Mouse (Mus musculus) erythroblast, adult 5-6 weeks (primary cell): Measurements from ENCODE around the gene Sh3pxd2a. TPM values are rescaled to one million over a fixed set of nuclear protein-coding genes. Genes with fewer than 3 reads are reported as not detected.

ENCODE experiments used
- ATAC-seq: replicated peaks from 2 replicates; pipeline ENCODE4 v1.8.0; 2016; ENCODE audit warnings: moderate number of reproducible peaks, mild to moderate bottlenecking, moderate TSS enrichment, inconsistent platforms; ENCODE audit not compliant: poor library complexity, low FRiP score, severe bottlenecking
- total RNA-seq, 2 experiments: library from RNA; stranded (forward) in 1 of 2; stranded (reverse) in 1 of 2; fragments of 150-400 nt in 1 of 2; fragments of 200-764, 138-1000 nt in 1 of 2; gene quantifications; 2 replicates each; pipeline versions ENCODE4 v1.2.3 to v1.2.4; 2015 to 2017; ENCODE audit warnings: low replicate concordance in 2 of 2

Gene Sh3pxd2a
- total RNA-seq, 2 experiments from 2014 or later = 0.19 to 1.4 TPM

DNA sequence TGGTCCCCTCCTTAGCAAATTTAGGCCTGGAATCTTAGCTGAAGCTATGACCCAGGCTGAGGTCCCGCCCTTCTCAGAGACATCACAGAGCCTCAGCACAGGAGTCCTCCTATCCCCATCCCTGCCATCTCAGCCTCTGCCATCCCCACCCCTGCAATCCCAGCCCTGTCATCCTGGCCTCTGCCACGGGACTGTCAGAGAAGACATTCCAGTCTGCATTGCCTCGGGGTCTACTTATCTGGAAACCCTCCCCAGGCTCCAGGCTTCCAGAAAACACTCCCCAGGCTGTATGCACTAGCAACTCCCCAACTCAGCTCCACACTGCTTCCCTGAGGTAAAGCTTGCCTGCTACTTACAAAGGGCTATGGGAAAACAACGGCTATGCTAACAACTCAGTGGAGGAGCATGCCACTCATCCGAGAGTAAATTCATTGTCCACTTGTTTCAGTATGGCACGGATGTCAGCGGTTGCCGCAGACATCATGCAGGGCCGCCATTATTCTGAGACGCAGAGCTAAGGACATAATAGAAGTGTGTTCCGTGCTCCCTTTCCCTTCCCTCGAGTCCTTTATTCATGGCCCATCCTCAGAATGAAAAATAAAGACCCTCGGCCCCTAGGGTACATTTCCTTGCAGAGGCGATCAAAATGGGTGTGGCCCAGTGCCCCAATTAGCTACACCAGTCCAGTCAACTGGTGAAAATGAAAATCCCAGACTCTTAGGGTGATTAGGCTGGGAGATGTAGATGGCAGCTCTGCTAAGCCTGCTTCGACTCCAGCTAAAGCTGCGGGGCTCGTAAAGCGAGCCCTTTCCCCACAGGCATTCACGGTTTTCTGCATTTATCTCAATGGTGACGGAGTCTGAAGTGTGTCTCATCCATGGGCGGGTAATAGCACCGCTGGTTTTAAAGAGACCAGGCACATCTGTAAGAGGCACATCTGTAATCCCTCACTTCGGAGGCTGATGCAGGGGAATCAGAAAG, 29.1 kb upstream of the Sh3pxd2a start:
- no peak for ATAC-seq

DNA sequence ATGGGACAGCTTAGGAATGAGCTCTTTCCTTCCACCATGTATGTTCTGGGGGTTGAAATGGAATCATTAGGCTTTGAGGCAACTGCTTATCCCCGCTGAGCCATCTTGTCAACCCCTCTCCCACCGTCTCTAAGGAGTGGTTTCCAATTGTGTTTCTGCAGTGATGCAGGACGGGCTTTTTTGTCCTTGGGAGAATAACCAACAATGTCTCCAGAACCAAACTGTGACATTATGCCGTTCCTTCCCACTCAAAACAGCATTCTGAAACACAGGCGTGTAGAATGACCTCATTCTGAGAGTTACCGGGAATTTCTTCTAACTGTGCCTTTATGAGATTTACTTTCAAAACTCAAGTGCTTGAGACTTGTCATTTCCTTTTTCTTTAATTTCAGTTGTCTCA, 28.2 kb upstream of the Sh3pxd2a start:
- ATAC-seq = no peak

DNA sequence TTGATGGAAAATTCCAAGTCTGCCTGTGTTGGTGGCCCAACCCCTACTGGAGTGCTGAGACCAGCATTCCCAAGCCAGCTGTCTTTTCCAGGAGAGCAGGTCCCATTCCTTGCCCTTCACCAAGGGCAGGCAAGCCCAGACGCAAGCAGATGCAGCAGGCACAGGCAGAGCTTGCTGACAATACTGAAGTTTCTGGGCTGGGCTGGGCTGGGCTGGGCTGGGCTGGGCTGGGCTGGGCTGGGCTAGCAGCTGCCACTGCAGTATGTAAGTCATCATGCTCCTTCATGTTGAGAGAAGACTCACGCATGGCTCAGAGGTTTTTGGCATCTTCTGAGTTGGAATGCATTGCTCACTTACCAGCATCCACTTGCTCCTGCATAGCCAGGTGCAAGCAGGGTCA, 27.7 kb upstream of the Sh3pxd2a start:
- no peak for ATAC-seq

DNA sequence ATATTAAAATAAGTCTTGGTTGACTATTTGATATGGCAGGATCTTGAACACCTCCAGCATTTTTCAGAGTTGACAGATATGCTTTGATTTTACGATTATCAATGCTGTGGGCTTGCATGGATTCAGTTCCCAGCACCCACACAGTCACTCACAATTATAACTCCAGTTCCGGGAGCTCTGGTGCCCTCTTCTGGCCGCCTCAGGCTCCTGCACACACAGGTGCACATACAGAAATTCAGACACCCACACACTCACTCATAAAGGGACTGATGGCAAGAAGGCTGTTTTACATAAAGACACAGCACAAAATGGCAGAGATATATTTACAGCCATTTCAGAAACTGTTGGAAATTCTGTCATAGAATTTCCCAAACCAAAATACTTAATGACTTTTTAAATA, 25.0 kb upstream of the Sh3pxd2a start:
- no peak for ATAC-seq

DNA sequence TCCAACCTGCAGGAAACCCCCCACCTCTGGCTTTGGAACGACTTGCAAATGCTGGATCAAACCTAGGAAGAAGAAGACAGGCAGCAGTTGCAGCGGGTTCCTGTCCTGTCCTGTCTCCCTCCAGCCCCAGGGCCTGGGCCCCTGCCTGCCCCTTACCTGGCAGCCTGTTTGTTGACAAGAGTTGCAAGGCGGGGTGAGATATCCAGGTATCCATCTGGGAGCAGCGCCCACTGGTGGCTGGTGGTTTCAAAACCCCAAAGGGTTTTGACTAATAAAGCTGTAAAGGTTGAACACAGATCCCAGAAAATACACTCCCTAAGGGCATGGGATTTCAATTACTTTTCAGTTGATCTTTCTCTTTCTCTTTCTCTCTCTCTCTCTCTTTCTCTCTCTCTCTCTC, 24.0 kb upstream of the Sh3pxd2a start:
- ATAC-seq = no peak

DNA sequence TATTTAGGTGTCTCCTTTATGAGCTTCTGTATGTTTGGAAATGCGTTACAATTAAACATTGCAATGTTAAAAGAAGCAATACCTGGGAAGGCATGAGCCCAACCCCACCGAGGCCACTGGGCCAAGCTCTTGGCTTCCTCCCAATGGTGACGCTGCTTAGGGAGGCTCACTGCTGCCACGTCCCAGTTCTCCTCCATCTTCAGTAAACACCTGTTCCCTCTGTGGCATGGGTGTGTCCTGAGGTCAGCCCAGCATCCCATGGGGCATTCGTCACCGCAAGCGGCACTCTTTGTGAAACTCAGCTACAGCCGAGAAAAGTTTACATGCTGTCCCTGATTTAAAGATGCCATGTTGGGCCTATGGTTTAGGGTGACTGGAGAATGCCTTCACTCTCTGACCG, 23.4 kb upstream of the Sh3pxd2a start:
- ATAC-seq = no peak

DNA sequence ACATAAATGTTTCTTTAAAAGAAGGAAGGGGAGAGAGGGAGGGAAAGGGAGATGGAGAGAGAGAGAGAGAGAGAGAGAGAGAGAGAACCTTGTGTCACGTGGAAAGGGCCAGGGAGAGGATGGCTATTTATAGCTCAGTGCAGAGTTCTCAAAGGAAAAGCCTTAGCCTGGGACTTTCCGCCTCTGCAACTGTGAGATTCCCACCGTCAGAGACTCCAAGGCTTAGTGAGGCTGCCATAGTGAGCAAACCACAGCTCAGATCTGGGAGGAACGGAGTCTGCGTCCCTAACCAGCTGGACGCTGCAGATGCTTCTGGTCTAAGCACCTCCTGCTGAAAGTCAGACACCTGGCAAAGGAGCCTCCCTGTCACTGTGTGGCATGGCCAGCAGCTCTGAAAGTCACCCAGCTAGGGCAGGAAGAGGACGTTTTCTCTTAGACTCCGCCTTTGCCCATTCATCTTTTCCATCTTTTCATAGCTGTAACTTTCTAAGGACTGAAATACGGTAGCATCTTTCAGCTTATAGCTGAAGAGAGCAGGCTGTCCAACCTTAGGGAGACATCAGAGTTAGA, 21.9 kb upstream of the Sh3pxd2a start:
- ATAC-seq = no peak

DNA sequence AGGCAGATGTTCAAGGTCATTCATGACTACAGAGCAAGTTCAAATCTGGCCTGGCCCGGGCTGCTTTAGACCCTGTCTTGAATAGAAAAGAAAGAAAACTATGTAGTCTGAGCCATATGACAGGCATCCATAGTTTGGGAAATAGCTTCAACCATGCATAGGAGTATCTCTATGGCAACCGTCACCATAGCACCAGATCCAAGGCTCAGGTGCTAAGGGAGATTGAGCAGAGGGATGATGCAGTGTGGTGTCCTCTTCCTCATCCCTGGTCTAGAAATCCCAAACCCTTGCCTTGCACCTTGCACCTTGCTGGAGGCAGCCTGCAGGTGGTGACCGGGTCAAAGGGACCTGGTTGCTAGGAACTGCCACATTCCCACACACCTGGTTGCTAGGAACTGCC, 19.9 kb upstream of the Sh3pxd2a start:
- no peak for ATAC-seq

DNA sequence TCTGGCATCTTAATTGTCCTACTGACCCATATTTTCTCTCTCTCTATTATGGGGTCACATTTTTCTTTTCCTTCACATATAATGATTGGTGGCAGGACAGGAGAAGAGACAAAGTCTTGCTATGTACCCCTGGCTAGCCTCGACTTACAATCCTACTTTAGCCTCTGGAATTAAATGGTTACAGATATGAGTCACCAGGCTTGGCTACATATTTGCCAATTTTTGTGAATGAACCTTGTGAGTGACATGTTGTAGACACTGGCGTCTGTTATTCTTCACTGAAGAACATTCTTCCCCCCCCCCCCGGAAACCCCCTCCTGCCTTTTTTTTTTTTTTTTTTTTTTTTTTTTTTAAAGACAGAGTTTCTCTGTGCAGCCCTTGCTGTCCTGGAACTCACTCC, 19.1 kb upstream of the Sh3pxd2a start:
- ATAC-seq = no peak

DNA sequence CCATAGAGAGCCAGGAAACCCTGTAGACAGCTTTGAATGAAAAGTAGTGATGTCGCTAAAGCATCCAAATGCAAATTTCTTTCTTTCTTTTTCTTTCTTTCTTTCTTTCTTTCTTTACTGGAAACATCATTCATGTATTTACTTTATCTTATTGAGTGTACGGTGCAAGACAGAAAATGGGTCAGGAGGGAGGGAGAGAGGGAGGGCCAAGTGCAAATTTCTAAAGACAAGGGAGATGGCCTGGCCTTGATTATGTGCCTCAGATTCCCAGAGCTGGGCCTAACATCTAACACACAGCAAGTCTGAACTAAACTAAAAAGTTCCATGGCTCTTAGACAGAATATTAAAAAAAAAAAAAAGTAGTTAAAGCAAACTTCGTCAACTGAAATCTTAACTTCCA, 9.3 kb upstream of the Sh3pxd2a start:
- no peak for ATAC-seq

DNA sequence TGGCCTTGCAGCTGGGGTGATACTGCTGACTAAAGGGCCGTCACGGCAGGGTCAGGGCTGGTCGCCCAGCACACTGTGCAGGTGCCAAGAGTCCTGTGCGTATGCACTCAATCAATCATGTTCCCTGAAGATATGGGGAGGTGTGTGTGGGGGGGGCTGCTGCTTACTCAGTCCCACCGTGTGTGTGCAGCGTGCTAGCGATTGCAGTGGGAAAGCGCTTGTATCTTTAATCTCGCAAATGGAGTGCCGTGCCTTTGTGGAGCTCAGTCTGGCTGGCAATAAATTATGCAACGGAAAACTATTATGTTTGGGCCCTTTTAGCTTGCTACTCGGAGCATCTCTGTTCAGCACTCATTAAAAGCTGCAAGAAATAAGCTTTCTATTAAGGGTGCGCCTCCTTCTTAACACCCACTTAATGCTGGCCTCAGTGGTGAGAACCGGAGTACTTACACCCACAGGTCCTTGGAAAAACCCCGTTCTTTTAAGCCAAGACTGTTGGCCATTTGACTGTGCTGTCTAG, 8.7 kb upstream of the Sh3pxd2a start:
- no peak for ATAC-seq

DNA sequence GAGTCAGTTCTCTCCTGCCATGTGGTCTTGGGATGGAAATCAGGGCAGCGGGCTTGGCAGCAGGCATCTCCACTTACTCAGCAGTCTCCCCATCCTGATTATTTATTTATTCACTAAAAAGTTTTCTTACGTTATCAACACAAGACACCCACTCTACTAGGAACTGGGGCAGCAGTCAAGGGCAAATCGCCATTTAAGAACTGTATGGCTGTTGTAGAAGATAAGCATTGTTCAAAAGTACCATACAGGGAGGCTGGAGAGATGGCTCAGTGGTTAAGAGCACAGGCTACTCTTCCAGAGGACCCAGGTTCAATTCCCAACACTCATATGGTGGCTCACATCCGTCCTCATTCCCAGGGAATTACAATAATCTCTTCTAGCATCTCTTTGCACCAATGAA, 7.6 kb upstream of the Sh3pxd2a start:
- no peak for ATAC-seq

DNA sequence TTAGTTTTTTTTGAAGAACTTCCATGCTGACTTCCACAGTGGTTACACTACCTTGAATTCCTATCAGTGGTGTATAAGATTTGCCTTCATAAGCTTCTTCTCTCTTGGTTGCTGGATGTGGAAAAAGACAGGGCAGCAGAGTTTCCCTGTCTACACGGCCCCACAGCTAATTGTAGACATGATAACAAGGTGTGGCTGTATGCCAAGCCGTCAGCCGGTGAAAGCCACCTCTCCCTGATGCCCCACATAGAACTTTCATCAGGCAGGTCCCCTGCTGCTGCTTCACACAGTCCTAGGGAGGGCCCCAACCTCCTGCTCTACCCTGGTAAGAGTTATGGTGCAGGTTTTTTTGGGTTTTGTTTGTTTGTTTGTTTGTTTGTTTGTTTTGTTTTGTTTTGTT, 4.5 kb upstream of the Sh3pxd2a start:
- ATAC-seq = no peak

DNA sequence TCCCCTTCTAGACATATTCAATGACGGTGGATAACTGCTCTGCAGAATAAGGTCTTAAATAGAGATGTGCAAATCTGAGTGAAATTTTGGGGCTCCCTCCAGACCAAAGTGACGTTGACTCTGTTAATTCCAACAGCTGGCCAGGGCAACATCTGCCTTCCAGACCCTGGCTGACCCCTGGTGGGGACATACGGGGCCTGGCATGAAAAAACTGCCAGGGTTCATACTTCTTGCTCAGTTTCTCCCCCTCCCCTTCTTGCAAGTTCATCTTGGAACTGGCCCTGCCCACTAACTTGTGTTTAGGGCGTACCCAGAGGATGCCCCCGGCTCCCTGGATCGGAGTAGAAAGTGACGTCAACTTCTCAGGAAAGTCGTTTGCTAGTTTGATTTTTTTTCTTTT, 2.6 kb upstream of the Sh3pxd2a start:
- no peak for ATAC-seq

DNA sequence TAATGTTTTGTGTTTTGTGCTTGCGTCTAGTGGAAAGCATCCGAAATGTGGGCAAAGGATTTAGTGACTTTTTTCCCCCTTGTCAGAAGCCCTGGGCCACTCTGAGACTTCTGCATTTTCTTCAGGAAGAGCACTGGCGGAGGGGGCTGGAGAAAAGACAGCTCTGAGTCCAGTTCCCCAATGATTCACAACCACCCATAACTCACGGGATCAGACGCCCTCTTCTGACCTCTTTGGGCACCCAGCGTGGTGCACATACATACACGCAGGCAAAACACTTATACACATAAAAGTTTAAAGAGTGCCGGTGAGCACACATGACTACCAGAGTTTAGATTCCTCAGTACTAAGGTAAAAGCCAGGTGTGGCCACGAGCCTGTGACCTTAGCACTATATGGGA, 1.3 kb upstream of the Sh3pxd2a start:
- ATAC-seq = no peak

DNA sequence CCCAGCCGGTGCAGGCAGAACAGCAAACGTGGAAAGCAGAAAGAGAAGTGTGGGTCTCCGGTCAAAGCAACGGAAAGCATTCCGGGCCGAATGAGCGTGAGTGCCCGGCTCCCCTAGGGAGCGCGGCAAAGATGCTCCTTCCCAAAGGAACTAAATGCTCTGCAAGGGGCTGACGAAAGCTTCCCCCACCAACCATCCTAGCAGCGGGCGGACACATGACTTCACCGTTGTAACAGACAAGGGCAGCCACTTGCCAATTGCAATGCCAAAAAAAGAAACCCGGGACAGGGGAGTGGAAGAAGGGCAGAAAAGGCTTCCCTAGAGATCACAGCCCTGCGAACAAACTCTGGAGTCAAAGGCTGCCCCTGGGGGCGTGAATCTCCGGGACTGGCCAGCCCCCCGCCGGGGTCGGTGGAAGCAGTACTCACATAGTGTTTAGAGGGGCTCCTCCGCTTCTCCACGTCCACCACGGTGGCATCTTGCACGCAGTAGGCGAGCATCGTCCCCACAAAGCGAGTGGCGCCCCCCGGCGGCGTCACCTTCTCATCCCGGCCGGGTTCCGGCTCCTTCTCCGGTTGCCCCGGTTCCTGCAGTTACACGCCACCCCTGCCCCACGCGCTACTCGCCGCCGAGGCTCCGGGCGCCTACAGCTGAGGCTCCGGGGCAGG, 431 bp downstream of the Sh3pxd2a start:
- ATAC-seq = no peak

DNA sequence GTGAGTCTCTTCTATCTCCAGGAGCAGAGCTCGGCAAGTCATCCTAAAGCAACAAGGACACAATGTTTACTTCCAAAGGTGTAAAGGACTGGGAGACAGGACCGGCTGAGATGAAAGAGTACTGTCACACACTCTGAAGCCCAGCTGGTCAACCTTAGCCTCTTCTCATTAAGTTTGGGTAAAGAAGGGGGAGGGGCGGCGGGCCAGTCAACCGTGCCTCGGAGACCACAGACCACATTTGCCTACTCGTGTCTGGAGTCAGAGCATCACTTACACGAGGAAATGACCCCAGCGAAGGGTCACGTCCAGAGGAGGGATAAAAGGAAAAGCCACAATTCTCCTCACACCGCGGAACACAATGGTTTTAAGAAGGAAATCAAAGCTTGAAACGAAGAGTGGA, 995 bp downstream of the Sh3pxd2a start:
- ATAC-seq = no peak

DNA sequence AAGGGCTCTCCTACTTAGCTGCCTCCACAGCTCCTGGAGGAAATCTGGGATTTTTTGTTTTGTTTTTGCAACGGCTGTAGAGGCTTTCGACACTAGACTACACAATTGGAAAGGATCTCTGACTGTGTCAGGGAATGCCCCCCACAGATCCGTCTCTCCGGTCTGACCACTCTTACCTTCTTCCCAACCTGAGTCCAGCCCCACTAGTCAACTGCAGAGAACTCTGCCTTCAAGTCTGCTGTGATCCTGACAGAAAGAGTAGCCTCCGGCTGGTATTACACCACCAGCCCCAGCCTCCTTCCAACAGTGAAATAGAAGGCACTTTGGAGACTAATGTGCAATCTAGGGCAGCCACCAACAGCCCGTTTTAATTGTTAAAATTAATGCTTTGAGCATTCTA, 1.5 kb downstream of the Sh3pxd2a start:
- ATAC-seq = no peak

DNA sequence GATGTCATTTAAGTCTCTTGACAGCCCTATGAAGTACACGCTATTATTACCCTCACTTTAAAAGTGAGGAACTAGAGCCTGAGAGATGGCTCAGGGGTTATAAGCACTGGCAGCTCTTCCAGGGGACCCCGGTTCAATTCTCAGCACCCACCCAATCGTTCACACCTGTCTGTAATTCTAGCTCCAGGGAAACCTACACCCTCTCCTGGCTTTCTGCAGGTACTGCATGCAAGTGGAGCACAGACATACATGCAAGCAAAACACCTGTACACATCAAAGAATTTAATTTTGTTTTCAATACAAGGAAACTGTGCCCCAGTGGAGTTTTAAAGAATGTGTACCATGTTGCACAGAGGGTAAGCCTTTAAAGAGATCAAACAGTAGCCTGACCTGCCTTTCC, 2.4 kb downstream of the Sh3pxd2a start:
- ATAC-seq = no peak

DNA sequence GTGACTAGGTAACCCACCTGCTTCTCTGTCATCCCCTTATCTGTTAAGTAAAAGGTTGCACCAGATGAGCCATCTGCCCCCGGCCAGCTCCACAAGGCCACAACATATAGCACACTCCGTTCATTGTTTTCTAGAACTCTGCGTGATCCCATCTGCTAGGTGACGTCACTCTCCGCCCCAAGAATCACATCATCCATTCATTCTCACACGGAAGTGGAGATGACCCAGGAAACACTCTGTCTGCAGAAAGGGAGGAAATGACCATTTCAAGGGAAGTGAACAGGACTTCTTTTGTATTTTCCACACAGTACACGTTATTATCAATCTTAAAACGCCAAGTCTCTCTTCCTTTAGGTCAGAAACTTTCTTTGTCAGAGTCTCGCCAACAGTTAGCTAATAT, 2.8 kb downstream of the Sh3pxd2a start:
- no peak for ATAC-seq
